Mouse (Mus musculus): Measurements from ENCODE around the gene Zc3h7b. TPM values are rescaled to one million over a fixed set of nuclear protein-coding genes. Genes with fewer than 3 reads are reported as not detected.

Zc3h7b gene
- total RNA-seq, 1 experiment, result 22.5 TPM

DNA sequence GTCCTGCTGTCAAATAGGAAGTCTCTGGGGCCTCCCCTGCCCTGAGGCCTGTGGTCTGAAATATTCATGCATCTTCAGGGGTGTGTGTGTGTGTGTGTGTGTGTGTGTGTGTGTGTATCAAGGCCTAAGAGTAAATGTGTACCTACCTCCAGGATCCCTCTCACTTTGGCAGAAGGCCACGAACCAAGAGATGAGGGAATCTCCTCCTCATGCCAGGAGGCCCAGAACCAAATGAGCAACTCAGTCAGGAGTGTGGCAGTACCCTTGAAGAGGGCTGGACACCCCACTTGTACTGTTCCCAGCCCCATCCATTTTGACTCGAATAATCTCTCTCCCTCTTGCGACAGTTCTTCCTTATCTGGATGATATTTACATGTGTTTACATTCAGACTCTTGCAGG lies 87.4 kb downstream of the Zc3h7b start:
- TF ChIP-seq ZC3H11A (IDR thresholded peaks at IDR 0.05; ENCODE audit: borderline replicate concordance, low read depth, low read length) (no peak), HCFC1 (IDR thresholded peaks at IDR 0.05; ENCODE audit: borderline replicate concordance, insufficient read depth, low read length) (no peak), CHD2 (IDR thresholded peaks at IDR 0.05; ENCODE audit: low read depth, low read length) (no peak)
- in situ Hi-C loops (cut with MboI; ENCODE audit: low sequenced_read_pairs in 2 of 2, unreplicated experiment in 2 of 2), result no loop called here
- Histone ChIP-seq H3K36me3 (ENCODE audit: control insufficient read depth, insufficient read depth, low read length, poor library complexity, severe bottlenecking) (peaks cover 3% of the 10 kb centered on the region; the same call in 1 of the 2 replicates), H3K9ac (ENCODE audit: insufficient read depth, low read depth, low read length, poor library complexity, severe bottlenecking) (no peak overlapping the region), H3K9me3 (ENCODE audit: control insufficient read depth, insufficient read depth, low read depth, low read length) (no peaks in the 10 kb centered on the region), H3K27ac (ENCODE audit: insufficient read depth, low read depth, low read length, poor library complexity, severe bottlenecking) (no peak overlapping the region), H3K4me3 (ENCODE audit: insufficient read depth in 1 of 2, low read depth in 1 of 2, low read length in 2 of 2, poor library complexity in 1 of 2, severe bottlenecking in 1 of 2) (no peak overlapping the region), H3K4me1 (ENCODE audit: control insufficient read depth in 2 of 2, insufficient read depth in 2 of 2, low read length in 2 of 2, poor library complexity in 1 of 2) (peaks cover 0 to 5% of the 10 kb centered on the region in 2 experiments; a peak in 1 of 4 replicates)
- DNase-seq (ENCODE audit: low read depth, low spot score), result no peak

DNA sequence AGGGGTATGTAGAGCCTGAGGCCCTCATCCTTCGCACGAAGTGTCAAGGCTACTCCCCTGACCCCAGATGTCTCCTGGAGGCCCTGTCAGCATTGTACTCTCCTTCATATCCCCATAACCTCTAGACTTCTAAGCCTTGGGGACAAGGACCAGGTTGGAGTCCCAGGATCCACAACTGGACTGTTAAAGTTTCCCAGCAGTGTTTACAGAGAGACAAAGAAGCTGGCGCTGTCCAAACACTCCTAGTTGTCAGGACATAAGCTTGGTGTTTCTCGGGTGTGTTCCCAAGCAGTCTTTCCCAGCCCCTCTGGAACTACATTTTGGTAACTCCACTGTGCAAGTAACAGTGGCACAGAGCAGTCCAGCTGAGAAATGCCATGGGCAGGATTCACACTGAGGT lies 88.6 kb downstream of the Zc3h7b start:
- TF ChIP-seq ZNF384 (IDR thresholded peaks at IDR 0.05; ENCODE audit: low read depth, low read length) (no peak), ZC3H11A (IDR thresholded peaks at IDR 0.05; ENCODE audit: borderline replicate concordance, low read depth, low read length) (no peak), MAFK (IDR thresholded peaks at IDR 0.05; ENCODE audit: insufficient read depth, low read depth, low read length) (no peak), CHD2 (IDR thresholded peaks at IDR 0.05; ENCODE audit: low read depth, low read length) (no peak), HCFC1 (IDR thresholded peaks at IDR 0.05; ENCODE audit: borderline replicate concordance, insufficient read depth, low read length) (no peak)
- H3K9me3 ChIP-seq (ENCODE audit: control insufficient read depth, insufficient read depth, low read depth, low read length), result no peaks in the 10 kb centered on the region
- no peak for DNase-seq (ENCODE audit: low read depth, low spot score)
- no peak overlapping the region for H3K27ac ChIP-seq (ENCODE audit: insufficient read depth, low read depth, low read length, poor library complexity, severe bottlenecking)
- no peak overlapping the region for H3K9ac ChIP-seq (ENCODE audit: insufficient read depth, low read depth, low read length, poor library complexity, severe bottlenecking)
- H3K4me3 ChIP-seq (ENCODE audit: insufficient read depth in 1 of 2, low read depth in 1 of 2, low read length in 2 of 2, poor library complexity in 1 of 2, severe bottlenecking in 1 of 2), result no peak overlapping the region
- peaks cover 0 to 5% of the 10 kb centered on the region in 2 experiments; a peak in 1 of 4 replicates for H3K4me1 ChIP-seq (ENCODE audit: control insufficient read depth in 2 of 2, insufficient read depth in 2 of 2, low read length in 2 of 2, poor library complexity in 1 of 2)
- in situ Hi-C loops (cut with MboI; ENCODE audit: low sequenced_read_pairs in 2 of 2, unreplicated experiment in 2 of 2), result no loop called here
- H3K36me3 ChIP-seq (ENCODE audit: control insufficient read depth, insufficient read depth, low read length, poor library complexity, severe bottlenecking), result peaks cover 2% of the 10 kb centered on the region; the same call in 1 of the 2 replicates

DNA sequence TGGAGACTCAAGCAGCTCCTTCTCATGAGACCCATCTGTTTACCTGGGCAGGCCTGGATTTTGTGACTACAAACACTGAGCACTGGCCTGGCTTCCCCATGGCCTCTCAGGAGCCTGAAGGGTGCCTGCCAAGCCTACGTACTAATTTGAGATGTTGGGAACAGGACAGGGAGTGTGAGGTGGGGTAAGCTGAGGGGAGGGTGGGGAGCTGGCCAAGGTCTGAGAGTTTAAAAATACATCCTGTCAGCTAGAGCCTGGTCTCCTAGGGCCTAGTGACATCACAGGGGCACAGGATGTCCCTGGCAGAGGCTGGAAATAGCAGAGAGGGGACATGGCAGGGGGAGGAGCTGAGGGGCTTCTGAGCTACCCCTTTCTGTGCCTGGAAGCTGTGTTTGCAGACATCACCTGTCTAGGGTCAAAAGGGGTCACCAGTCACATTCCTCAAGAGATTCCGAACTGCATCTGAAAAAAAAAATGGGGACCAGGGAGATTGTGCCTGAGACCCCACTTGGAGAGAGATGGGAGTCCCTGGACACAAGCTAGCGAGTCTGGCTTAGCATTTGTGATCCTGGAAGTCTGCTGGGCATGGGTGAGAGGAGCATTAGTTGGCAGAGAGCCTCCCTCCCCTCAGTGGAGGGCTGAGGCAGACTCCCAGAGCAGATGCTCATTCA lies 89.4 kb downstream of the Zc3h7b start:
- Histone ChIP-seq H3K9me3 (ENCODE audit: control insufficient read depth, insufficient read depth, low read depth, low read length) (no peaks in the 10 kb centered on the region), H3K9ac (ENCODE audit: insufficient read depth, low read depth, low read length, poor library complexity, severe bottlenecking) (no peak overlapping the region), H3K27ac (ENCODE audit: insufficient read depth, low read depth, low read length, poor library complexity, severe bottlenecking) (no peak overlapping the region), H3K36me3 (ENCODE audit: control insufficient read depth, insufficient read depth, low read length, poor library complexity, severe bottlenecking) (no peaks in the 10 kb centered on the region), H3K4me1 (ENCODE audit: control insufficient read depth in 2 of 2, insufficient read depth in 2 of 2, low read length in 2 of 2, poor library complexity in 1 of 2) (peaks cover 0 to 7% of the 10 kb centered on the region in 2 experiments; a peak in 1 of 4 replicates), H3K4me3 (ENCODE audit: insufficient read depth in 1 of 2, low read depth in 1 of 2, low read length in 2 of 2, poor library complexity in 1 of 2, severe bottlenecking in 1 of 2) (no peak overlapping the region)
- no peak for TF ChIP-seq MAFK (IDR thresholded peaks at IDR 0.05; ENCODE audit: insufficient read depth, low read depth, low read length)
- DNase-seq (ENCODE audit: low read depth, low spot score), result no peak
- in situ Hi-C loops (cut with MboI; ENCODE audit: low sequenced_read_pairs in 2 of 2, unreplicated experiment in 2 of 2), result no loop called here

DNA sequence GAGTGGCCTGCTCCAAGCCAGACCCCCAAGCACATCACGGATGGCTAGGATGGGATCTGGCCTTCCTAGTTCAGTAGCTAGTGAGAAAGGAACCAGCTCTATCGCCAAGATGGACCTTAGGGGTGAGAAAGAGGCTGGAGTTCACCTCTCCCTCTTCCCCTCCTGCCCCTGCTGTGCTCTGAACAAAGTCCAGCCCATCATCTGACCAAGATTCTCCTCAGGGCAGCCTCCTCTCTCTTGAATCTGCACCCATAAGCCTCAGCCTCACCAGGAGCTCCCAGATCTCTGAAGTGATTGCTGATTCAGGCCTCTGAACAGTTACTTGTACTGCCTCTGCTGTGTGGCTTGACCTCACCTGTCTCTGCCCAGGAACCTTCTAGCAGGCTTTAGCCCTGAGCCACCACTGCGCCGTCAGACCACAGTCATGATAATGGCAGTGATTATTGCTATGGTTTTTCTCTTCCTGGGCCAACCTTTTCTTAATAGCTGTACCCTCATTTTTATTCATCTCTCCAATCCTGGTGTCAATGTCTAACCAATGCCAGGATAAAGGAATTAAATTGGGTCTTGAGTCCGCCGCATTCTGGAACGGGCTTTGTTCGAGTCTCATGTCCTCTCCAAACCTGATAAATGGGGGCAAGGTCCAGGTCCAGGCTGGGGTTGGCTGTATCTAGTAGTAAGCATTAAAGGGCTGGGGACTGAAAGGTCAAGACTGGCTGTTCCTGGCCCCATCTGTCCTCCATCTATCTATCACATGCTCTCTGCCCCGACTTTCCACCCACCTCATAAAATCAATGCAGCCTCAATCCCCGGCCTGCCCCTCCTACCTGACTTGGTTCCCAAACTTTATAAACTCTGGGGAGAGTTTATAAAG lies 90.4 kb downstream of the Zc3h7b start:
- no peak for DNase-seq (ENCODE audit: low read depth, low spot score)
- Histone ChIP-seq H3K36me3 (ENCODE audit: control insufficient read depth, insufficient read depth, low read length, poor library complexity, severe bottlenecking) (no peaks in the 10 kb centered on the region), H3K4me1 (ENCODE audit: control insufficient read depth in 2 of 2, insufficient read depth in 2 of 2, low read length in 2 of 2, poor library complexity in 1 of 2) (peaks cover 0 to 12% of the 10 kb centered on the region in 2 experiments; a peak in 1 of 4 replicates), H3K27ac (ENCODE audit: insufficient read depth, low read depth, low read length, poor library complexity, severe bottlenecking) (no peak overlapping the region), H3K9me3 (ENCODE audit: control insufficient read depth, insufficient read depth, low read depth, low read length) (no peaks in the 10 kb centered on the region), H3K9ac (ENCODE audit: insufficient read depth, low read depth, low read length, poor library complexity, severe bottlenecking) (no peak overlapping the region), H3K4me3 (ENCODE audit: insufficient read depth in 1 of 2, low read depth in 1 of 2, low read length in 2 of 2, poor library complexity in 1 of 2, severe bottlenecking in 1 of 2) (no peak overlapping the region)
- no peak for TF ChIP-seq ZC3H11A (IDR thresholded peaks at IDR 0.05; ENCODE audit: borderline replicate concordance, low read depth, low read length)
- in situ Hi-C loops (cut with MboI; ENCODE audit: low sequenced_read_pairs in 2 of 2, unreplicated experiment in 2 of 2), result no loop called here
